Mouse (Mus musculus) cerebellum, adult 9-10 months (tissue): ENCODE measurements around the gene Csrp3.

ENCODE experiments used
- DNase-seq: peaks from one replicate; pipeline ENCODE4 v3.0.0; 2022

Gene Csrp3

DNA sequence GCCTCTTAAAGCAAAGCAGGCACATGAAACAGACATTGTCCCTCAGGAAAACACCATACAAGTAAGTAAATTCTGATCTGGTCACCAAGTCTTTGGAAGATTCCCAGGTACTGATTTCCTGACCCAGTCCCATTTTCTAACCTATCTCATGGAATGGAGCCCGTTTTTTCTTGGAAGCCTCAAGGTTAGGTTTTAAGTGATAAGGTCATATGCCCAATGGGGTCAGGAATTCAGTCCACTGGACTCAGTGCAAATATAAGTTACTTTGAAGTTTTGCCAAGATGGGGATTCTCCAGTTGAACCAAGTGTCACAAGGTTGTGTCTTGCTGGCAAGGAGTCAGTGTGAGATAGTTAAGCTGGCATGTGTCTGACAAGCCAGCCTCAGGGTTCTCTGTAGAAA lies 23.2 kb downstream of the Csrp3 start:
- DNase-seq, result no peak

DNA sequence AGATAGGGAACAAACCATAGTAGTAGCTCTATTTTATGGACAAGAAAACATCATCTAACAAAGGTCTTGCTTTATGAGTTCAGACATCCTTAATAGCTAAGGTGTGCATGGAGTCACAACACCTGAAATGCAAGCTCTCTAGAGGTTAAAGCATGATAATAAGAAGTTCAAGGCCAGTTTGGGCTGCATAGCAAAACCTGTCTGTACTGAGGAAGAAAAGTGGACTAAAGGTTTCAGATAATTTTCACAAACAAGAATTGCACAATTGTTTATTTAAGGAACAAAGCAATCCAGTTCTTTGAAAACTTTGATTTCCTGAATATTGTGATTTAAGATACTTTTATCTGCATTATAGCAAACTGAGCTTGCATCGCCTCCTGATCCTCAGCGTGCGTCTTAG lies 24.2 kb downstream of the Csrp3 start:
- DNase-seq, result no peak

DNA sequence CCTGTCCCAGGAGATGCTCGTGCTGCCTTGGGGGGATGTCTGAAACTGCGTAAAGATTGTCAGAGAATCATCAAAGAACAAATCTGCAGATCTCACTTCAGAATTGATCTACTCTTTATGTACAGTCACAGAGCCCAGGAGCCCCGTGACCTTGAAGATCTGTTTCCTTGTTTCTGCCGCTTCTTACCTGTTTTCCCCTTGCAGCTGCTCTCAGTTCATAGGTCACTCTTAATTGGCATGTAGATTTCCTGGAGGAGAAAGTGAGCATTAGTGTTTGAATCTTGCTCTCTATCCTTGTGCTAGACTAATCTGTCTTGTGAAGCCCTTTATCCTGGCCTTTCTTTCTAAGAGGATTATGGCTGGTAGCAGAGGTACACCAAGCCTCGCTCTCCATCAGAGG lies 26.2 kb downstream of the Csrp3 start:
- DNase-seq, result no peak

DNA sequence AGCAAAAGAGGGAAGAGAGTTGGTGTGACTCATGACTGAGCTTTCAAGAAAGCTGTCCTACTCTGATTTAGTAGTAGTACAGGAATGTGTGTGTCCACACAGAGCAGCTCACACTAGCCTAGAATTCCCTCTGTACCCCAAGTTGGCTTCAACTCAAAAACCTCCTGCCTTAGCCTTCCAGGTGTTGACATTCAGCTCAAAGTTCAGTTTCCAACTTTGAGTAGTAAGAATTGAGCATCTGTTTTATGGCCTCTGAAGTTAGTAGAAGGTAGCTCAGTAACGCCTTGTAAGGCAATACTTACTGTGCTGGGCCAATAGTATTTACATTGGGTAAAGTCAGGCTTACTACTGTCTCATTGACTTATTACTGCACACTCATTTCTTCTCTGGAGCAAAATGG lies 34.2 kb downstream of the Csrp3 start:
- no peak for DNase-seq

DNA sequence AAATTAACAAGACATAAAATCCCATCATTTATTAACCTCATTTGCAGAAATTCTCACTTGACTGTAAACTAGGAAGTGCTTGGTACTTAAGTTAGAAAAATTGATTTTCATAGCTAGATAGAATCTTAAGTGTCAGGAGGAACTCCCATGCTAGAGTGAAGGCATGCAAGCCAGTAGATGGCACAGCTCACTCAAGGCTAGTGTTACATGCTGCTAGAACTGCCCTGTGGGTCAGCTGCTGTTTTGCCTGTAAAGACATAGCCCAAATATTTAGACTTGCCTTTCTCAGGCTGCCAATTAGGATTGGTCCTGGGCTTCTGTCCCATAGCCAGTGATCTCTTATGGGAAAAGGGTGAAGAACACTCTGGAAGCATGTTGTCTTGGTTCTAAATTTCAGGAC lies 35.5 kb downstream of the Csrp3 start:
- no peak for DNase-seq

DNA sequence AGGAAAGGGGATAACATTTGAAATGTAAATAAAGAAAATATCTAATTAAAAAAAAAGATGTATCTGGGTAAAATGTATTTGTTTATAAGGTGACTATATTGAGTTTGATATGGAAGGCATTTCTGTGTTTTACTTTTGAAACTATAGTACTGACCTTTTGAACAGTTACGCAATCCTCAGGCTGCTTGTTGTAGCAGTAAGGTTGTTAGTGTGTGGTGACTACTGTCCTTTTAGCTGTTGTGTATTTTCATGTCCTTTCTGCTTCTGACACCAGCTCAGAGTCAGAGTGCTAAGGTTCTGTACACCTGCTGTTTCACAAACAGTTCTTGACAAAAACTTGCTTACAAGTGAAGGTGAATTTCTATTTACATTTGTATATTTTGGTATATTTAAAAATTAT lies 37.2 kb downstream of the Csrp3 start:
- no peak for DNase-seq

DNA sequence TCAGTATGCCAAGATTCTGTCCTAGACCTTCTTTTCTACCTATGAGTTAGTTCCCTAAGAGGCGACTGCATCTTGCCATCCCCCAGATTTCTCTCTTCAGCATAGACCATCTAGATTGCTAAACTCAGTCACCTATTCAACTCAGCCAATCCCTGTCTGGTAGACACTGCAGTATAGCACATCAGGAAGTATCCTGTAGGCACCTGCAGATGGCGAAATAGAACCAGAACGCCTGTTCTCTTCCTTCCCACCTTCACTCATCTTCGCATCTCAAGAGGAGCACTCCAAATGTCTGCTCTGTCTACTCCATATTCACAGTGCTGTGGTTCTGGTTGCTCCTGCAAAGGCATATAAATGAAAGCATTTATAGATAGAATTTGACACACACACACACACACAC lies 41.2 kb downstream of the Csrp3 start:
- DNase-seq, result no peak

DNA sequence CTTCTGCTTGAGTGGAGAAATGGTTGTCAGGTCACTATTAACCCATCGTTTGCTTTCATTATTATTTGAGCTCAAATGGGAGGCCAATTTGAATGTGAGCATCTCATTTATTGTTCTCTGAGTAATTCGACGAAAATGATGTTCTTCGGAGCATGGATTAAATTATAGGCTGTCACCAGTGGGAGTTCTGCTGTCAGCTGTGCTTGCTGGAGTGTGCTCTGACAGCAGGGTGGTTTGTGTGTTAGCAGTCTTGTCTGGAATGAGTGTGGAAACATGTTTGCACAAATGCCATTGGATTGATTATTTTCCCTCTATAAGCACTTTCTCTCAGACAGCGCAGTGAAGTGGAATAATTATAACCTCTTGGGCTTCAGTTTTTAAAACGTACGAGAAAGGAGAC lies 44.5 kb downstream of the Csrp3 start:
- no peak for DNase-seq

DNA sequence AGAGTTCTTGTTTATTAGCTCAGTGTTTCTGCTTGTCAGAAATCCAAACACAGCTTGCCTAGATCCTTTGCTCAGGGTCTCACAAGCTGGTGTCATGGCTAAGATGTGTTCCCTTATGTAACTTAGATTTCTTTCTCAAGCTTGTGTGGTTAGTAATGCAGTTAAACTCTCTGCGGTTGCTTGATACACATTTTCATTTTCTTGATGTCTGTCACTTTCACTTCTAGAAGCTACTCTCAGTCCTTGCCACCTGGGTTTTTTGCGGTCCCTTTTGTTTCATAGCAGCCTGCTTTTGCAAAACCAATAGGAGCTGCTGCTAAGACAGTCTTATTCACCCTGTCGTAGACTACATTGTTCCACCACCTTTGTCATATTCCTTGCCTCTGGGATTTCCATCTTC lies 52.7 kb downstream of the Csrp3 start:
- DNase-seq, result no peak

DNA sequence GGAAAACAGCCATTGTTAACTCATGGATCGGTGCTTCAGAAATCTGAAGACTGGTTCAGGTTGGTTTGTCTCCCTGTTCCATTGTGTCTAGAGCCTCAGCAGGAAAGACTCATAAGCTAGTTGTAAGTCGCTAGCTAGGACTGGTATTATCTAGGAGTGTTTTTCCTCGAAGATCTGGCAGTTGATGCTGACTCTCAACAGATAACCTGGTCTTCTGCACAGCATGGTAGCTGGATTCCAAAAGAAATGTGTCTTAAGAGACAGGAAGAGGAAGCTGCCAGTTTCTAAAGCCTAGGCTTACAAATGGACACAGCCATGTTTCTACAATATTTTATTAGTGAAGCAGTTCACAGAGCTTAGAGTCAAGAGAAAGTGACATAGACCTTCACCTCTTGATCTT lies 56.4 kb downstream of the Csrp3 start:
- DNase-seq, result no peak

DNA sequence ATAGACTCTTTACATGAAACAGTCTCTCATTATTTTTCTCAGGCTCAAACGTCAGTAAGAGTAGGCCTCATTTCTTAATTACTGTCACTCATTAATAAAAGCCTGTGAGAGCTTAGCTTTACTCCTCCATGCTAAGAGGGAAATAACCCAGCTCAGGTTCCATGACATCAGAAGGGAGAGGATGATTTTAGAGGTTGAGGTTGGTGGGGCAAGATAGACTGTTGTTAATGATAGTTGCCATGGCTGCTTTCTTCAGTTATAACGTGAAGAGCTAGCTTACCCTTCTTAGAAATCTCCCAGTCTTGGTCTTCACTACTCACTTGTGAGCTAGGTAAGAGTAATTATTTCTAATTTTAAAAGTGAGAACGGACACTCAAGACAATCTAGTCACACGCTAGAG lies 57.7 kb downstream of the Csrp3 start:
- no peak for DNase-seq

DNA sequence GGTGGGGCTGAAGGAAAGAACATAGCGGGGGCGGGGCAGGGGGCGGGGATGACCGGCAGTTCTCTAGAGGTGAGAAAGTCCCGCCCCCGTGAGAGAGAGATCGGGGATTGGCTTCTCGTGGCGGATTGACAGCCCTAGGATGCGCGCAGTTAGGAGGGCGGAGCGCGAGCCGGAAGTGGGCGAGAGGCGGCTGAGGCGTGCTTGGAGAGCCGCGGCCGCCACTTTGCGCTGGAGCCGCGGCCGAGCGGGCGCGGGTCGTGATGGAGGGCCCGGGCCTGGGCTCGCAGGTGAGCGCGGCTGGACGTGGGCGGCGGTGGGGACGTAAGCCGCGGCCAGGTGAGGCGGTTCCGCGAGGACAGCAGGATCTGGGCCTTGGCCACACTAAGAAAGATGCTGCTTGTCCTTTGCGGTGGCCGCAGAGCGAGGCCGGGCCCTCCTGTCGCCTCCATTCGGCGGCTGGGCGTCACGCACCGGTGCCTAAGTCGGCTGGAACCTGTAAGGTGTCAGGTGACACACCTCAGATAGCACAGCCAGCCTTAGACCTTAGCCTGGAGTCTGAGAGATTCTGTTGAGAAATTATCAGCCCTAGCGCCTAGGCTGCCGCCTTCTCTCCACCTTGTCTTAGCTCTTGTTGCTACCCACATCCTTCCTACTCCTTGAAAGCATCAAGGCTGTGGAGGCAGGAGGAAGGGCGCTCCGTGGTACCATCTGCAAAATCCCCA lies 58.8 kb downstream of the Csrp3 start, which contains the start of gene Zdhhc13:
TSS of gene Zdhhc13 (plus strand) at position 153 of the 722 bp plus-strand sequence.
- DNase-seq, result peak; percentile 94

DNA sequence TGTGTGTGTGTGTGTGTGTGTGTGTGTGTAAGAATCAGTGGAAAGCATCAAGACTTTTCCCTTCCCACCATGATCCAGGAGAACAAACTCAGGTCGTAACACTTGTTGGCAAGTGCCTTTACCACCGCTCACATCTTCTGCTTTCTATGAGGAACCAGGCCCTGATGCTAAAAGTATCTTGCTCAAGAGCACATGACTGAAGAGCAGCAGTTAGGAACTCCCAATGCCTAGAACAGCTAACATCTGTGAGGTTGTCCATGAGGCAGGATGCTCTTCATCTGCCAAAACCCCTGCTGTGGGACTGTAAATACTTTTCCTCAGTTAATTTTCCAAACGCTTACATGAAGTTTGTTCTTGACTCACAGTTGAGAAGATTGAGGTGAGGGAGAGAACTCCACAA lies 59.5 kb downstream of the Csrp3 start:
- DNase-seq, result no peak

DNA sequence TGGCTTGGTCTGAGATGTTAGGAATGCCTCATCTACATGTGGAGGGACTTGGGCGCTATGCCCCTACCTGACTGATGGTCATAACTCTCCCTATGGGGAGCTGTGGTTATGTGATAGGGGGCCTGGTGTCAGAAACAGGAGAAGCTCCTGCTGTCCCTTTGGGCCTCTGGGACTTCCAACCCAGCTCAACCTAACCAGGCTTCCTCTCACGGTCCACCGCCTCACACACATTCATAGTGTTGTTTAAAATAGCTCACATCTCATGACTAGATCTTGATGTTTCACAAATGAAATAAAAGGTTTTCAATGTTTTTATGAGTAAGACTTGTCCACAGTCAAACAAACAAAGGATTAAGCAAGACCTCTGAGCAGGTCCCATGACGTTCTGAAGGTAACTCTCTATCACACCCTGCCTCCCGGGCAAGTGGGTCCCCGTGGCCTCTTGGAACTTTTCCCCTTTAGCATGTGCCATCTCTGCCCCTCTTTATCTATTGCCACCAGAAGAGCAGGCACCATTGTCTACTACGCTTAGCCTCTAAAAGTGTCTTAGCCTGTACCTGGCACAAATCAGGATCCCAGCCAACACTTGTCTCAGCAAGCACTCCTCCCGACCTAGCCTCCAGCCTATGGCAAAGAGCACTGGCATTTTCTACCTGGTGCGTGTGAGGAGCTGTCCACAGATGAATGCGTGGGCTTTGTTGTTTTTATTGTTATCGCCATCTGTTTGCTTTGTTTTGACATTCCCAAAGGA lies 62.9 kb downstream of the Csrp3 start:
- peak; percentile 56 for DNase-seq

DNA sequence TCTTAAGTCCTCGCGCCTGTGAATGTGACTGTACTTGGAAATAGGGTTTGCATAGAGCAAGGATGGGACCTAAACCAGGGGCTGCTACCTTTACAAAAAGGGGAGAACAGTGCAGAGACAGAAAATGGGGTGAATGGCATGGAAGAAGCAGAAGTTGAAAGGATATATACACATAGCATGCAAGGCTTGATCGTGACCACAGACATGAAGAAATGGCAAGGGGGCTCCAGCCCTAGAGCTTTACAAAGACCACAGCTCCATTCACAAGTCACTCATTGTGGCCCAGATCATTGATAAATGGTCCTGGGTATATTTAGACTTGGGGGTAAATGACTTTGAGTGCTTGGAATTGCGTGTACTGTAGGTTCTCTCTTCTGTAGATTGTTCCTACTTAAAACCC lies 65.4 kb downstream of the Csrp3 start:
- no peak for DNase-seq
